Mouse (Mus musculus) thymus, adult 2 months (tissue): ENCODE measurements at regions not wholly inside any gene's neighbourhood (a gene's known extent, or its start where the extent isn't known, plus 50 kb on each side); places are given as distances from the start of the nearest gene placed in this dataset.

Experiments used
- CTCF ChIP-seq: fragments of 200-500 bp; IDR thresholded peaks from 2 replicates; pipeline ENCODE4 v1.5.1; 2012; ENCODE audit warnings: mild to moderate bottlenecking, control low read depth, low read length, moderate library complexity, borderline replicate concordance; ENCODE audit not compliant: control insufficient read depth, poor library complexity, insufficient read depth; ENCODE audit errors: extremely low read depth
- POLR2A ChIP-seq: fragments of 200-500 bp; IDR thresholded peaks from 2 replicates; pipeline ENCODE4 v1.6.1; 2012; ENCODE audit warnings: mild to moderate bottlenecking, low read length, control low read depth, moderate library complexity; ENCODE audit not compliant: control insufficient read depth, poor library complexity, insufficient read depth; ENCODE audit errors: extremely low read depth

DNA sequence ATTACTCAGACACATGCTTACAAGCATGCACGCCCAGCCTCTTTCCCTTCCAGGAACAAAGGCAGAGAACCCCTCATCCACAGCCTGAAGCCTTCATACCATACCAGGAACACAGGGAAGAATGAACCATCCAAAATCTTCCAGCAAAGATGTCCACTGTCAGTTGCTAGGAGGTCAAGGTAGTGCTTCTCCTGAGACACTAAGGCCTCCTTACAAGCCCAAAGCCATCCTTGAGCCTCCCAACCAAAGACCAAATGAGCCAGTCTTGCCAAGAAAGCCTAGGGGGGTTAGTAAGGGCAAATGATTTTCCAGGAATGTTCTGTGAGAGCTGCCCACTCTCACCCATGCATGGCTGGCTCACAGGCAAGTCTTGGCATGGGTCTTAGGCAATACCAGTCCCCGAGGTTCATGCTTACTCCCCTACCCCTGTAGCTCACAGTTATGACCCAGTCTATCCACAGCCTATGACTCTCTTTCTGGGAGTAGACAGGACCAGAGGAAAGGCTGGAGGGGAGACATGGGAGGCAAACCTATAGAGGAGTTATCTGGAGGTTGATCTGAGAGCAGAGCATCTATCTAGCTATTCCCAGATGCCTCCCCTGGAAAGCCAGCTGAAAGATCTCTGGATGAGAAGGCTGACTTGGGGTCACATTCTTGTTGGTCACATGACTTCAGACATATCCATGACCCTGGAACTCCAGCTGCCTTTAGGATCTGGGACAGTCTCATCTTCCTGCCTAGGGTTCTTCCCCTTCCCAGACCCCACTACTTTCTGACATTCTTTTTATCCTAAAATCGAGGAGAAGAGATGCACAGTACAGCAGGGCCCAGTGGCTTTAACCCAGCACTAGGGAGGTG lies 112.4 kb downstream of the Zfp36l2 start:
- TF ChIP-seq POLR2A, result no peak
- no peak for TF ChIP-seq CTCF
